Mouse (Mus musculus) kidney, adult 9 months (tissue): ENCODE measurements around the gene Fgfr2.
A peak's percentile ranks its signal among the peaks of the same experiment; 100 is the strongest.

Experiments used
- DNase-seq: peaks from one replicate; pipeline ENCODE4 v3.0.0; 2022

Gene Fgfr2

GRCm38 (mm10) chr7:130367222-130368035, 2755.7 kb downstream of the Fgfr2 start:
- DNase-seq, result no peak

DNA sequence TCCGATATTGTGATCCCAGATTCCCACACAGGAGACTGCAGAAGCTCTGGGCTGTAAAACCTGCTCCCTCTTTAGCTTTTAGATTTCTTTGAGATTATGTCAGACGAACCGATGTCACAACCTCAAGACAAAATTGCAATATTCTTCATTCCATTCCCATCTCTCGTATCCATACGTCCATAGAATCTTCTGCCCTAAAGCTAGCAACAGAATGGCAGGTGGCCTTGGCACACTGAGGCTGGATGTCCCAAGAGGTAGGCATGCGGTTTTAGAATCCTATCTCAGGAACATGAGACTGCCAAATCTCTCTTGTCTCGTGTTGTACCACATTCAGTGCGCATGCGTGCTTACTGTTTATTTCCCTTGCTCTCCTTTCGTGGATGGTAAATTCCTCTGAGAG, 2757.4 kb downstream of the Fgfr2 start:
- no peak for DNase-seq

DNA sequence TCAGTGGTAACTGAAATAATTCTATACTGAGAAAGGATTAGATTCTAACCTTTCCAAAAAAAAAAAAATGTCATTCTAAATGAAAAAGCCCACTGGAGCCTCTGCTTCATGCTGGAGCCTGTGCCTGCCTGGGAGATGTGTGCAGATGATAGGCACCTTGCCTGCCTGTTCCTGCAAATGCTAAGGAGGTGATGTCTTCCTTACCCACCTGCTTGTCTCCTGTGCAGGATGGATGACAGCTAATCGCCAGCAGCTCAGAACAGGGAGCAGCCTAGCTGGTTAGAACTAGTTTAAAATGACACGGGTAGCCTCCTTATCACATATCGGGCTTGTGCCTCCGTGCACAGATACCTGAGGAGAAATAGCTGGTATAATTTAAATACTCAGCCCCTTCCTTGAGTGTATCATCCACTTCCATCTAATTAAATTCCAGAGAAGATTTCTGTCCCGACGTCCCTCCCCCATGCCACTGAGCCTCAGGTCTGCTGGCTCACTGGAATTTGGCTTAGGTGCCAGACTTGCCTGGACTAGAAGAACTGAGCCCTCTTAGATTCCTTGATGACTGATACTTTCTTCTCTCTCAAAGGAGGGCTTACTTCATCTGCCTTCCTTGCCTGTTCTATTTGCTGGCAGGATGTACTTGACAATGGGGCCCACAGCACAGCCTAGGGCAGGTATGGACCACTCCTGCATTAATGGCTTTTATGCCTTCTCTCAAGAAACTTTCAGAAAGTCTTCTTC, 2782.6 kb downstream of the Fgfr2 start:
- no peak for DNase-seq

DNA sequence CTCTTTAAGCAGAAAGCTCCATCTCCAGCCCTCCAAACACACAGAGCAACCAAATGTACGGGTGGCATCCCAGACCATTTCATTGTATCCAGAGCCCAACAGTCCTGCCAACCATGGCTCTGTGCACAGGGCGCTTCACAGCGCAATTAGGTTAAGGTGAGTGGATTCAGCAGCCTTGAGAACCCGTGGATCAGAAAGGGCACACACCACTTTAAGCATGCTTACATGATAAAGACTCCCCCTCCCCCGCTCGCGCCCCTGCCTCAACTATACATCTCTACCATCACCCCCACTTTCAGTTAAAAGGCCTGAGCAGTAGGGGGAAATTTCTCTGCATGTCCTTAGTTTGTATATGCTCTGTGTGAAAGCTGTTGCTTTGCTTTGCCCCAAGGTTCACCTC, 2785.5 kb downstream of the Fgfr2 start:
- DNase-seq, result no peak

- peak; percentile 43 for DNase-seq
Observed at GRCm38 (mm10) chr7:130335440-130336051, 2787.6 kb downstream of the Fgfr2 start.

DNA sequence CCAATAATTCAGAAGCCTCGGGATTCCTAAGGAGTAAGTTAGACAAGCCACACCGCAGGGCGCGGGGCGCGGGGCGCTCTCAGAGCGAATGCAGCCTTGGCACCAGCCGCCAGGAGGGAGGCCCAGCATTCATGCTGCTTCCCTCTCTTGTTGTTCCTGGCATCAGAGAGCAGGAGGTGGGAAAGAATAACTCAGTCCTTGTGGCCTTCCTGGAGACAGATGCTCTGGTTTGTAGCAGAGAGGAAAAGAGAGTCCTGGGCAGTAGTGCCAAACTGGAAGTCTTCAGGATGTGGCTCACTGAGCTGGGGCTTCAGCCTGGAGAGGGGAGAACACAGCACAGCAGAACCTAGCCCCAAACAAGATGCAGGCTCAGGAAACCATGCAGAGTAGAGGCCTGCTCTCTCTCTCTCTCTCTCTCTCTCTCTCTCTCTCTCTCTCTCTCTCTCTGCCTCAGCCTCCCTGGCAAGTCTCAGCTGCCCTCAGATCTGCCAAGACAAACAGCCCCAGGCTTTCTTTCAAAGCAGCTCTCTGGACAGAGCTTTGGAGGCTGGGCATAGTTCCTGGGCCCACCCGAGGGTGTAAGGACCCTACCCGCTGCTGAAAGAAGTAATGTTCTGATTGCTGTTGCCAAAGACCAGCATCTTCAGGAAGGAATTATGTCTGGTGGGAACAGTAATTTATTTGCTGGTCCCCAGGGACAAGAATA, 2790.5 kb downstream of the Fgfr2 start:
- DNase-seq, result no peak

DNA sequence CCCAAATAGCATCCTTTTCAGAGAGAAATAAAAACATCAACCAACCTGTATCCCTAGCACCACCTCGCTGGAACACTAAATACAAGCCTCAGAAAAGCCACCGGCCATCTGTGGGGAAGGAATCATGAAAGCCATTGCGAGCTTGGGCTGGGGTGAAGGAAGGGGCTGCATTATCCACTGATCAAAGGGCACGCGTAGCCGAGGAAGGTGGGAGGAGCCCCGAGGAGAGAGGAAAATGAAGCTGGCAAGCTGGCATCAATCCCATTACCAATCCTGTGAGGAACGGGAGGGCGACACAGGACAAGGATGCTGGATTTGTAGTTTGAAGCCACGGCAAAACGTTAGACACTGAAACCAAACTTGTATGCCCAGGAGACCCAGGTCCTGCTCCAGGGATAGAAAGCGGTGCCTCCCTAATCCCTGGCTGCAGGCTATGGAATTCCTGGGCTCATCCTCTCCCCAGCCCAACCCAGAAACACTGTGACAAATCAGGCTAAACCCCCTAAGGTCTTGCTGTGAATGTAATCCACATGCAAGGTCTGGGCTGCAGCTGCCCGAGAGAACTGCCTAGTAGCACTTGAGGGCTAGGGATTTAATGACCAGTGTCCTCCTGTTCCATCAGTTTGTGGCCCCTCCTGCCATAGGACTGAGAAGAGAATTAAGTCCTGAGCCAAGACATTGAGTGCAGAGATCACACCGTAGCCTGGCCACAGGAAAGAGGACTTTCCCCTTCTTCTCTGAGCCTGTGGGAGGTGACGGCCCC, 2795.4 kb downstream of the Fgfr2 start:
- DNase-seq, result no peak

DNA sequence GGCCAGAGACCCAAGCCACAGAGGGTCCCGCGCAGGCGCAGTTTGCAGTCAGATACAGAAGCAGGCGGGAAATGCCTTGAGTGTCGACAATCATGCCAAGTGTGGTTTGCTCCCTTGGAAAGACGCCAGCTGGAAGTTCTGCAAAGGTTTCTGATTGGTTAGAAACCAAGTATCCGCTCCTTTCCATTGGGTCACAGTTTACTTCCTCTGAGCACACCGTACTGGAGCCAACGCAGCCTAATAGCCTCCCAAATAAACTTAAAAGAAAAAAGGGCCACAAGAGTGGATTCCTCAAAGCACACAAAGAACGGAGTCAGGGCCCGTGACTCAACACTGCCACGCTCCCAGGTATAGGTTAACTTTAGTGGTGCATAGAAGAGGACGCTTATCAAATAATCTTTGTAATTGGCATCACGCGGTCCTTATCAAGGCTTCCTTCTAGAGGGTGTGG, 2797.1 kb downstream of the Fgfr2 start:
- peak; percentile 46 for DNase-seq

DNA sequence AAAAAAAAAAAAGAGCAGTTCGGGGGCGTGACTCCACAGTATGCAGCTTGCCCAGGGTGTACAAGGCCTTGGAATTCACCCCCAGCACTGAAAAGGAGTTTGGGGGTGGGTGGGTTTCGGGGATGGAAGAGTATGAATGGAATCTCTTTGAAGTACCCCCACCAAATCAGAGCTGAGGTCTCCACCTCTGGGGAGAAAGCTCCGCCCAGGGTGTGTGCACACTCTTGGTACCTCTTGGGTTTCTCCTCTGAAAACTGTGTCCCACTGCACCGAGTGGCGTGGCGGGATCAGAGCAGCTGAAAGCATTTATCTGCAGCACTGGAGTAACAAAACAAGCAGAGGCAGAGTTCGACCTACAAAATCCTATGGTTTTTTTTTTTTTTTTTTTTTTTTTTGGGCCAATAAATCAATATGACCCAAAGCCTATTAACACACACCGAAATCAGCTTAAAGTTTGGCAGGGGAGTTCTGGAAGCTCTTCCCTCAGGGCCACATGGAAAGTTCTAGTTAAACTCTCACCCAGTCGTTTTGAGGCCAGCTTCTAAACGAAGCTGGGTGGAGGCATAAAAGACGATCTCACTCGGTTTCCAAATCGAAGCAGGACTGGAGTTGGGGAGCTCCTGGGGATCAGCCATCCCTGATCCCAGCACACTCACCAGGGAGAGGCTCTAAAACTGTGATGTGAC, 2798.3 kb downstream of the Fgfr2 start:
- DNase-seq, result no peak

DNA sequence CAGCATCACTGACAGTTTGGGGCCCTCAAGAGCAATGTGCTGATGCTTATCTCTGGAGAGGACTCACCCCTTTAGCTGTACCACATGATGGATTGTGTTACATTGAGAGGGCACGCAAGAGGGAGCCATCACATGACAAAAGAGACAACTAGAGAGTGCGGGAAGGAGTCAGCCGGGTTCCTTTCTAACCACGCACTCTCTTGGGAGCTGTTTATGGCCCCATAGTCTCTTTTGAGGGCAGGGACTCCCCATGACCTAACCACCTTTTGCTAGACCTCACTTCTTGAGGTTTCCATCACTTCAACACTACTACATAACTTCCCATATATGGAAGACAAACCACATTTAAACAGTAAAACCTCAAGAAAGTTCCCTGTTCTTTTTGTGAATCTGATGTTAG, 2799.4 kb downstream of the Fgfr2 start:
- DNase-seq, result no peak

GRCm38 (mm10) chr7:130319799-130320556, 2803.2 kb downstream of the Fgfr2 start:
- no peak for DNase-seq

DNA sequence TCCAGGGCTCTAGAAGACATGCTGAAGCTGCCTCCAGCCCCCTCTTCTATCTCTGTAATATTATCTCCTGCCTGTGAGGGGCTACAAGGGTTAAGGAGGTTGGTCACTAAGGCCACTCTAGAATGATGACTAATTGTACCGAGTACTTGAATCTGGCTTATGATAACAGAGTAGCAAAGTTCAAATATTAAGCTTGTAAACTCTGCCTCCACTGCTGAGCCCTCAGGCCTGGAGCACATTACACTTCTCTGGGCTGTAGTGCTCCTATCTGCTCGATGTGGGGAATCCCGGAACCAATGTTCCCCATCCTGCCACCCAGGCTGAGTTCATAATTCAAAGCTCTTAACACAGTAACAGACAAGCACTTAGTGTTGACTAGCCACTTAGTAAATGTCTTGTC, 2806.9 kb downstream of the Fgfr2 start:
- no peak for DNase-seq

DNA sequence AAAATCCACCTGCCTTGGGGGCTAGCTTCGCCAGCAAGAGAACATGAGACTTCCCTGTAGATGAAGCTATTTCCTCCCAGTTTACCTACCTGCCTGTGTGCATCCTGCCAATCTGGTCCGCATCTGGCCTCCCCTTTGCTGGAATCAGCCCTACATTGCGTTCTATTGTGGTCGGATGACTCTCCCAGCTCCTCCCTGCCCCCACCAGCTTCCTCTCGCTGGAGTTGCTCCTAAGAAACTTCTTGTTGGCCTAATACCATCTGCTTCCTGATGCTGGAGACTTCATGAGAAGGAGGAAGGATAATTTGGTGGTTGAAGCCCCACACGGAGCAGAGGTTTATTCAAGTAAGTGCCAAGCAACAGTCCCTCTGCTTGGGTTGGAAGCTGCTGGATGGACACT, 2807.9 kb downstream of the Fgfr2 start:
- DNase-seq, result no peak

DNA sequence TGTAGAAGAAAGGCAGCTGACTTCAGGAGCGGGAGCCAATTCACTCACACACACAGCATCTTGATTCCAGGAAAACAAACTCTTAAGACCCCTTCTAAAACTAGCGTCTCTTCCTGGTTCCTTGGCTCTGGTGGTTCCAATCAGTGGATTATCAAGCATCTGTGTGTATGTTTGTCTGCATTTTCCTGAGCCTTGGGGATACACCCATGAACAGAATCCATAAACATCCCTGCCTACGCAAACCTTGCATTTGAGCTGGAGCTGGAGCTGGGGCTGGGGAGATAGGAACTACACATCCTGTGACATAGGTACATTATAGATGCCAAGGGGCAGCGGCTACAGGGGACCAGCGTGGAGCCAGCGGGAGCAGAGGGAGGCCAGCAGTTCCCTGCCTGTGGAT, 2808.5 kb downstream of the Fgfr2 start:
- no peak for DNase-seq

GRCm38 (mm10) chr7:130311362-130311761, 2811.8 kb downstream of the Fgfr2 start:
- DNase-seq, result no peak

GRCm38 (mm10) chr7:130309180-130309579, 2814.0 kb downstream of the Fgfr2 start:
- no peak for DNase-seq

DNA sequence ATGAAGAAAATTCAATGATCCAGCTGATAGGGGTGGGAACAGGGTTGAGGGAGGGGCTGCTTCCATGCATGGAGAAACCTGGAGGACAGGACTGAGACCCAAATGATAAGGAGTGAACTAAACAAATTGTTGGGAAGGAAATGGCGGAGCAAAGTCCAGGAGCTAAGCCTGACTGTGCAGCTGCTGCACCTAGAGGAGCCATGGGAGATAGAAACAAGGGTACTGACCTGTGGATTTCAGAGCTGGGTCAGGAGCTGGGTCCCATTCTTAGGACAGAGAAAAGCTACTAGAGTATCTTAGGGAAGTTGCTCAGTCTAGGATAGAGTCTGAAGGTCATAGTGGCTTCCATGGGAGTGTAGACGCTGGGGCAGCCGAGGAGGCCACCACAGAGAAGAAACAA, 2816.1 kb downstream of the Fgfr2 start:
- DNase-seq, result no peak

DNA sequence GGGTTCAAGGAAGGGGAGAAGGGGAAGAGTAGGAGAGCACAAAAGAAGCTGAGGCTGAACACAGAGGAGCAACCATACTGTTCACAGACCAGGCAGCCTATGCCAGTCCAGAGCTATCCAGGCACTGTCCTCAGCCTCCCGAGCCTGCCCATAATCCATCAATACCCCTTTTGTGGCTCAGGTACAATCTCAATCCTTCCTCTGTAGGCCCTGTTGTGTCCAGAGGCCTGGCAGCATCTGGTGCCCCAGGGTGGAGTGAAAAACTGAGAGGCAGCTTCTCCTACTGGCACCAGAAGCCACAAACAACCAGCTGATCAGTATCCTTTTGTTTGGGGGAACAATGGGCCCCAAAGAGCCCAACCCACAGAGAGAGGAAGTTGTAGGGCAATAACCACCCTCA, 2818.5 kb downstream of the Fgfr2 start:
- DNase-seq, result no peak

DNA sequence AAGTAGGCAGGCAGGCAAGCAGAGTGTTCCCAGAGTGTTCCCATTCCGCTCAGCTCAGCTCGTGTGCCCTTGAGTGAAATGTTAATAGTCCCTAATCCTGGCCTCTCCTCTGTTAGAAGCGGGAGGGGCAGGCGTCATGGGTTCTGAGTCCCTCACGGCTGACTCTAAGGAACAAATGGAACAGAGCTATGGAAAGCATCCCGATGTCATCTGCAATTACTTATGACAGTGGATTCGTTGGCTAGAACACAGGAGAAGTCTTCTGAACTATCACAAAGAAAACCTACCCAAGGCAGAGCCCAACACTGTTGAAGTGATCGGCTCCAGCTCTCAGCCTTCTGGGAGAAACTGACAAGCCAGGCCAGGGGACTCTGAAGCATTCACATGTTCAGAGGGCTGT, 2819.7 kb downstream of the Fgfr2 start:
- no peak for DNase-seq

GRCm38 (mm10) chr7:130300606-130301005, 2822.5 kb downstream of the Fgfr2 start:
- no peak for DNase-seq
